Comparison of ENCODE assay signal across 39 mouse cellular contexts in the genomic region with DNA sequence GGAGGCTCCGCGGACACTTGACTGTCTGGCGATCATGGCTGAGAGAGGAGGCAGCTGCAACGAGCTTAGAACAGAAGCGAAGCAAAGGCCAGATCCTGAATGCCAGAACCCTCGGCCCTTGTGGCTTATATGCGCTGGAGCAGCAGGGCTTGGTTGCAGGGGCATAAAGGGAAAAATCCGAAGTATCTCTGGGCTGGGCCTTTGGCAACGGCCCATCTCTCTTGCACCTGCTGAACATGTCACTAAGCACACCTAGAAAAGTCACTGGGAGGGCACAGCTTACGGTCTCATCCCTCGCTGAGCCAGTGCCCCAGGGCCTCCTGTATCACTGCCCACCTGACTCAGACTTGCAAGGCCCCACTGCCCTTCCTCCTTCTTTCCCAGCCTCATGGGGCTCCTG. TPM values are rescaled to one million over a fixed set of nuclear protein-coding genes. Genes with fewer than 3 reads are reported as not detected.
DNase-seq lines count a peak whose midpoint lies in the region; ATAC-seq and TF ChIP-seq lines count a peak whose summit lies in the region.
"Had no signal": no experiment of that assay in that cellular context is flagged by ENCODE, and none has a peak within 500 bp of the region (broad histone marks: within the 10 kb centered on the region; RNA-seq: fewer than 3 reads in every experiment).

Gene Krt4, minus strand, starts transcription at position 101 of the 400 bp plus-strand sequence.

- H3K27ac ChIP-seq in lung, postnatal 0 days (ENCODE audit: low read length), result no peak within 1 kb of the TSS
- H3K27ac ChIP-seq in stomach, embryonic 16.5 days (ENCODE audit: low read length), result peak within 1 kb of the TSS; percentile 53
- H3K27ac ChIP-seq: forebrain, embryonic 13.5 days; gastrocnemius, adult 2 months; heart, adult 2 months; heart, embryonic 13.5 days; hindbrain, embryonic 14.5 days; kidney, embryonic 15.5 days; layer of hippocampus, adult 2 months; left cerebral cortex, adult 2 months; limb, embryonic 13.5 days; liver, embryonic 13.5 days; macrophage; neural tube, embryonic 15.5 days had no signal

- no peaks in the 10 kb centered on the region for H3K36me3 ChIP-seq in lung, postnatal 0 days (ENCODE audit: insufficient read depth, low read length)
- H3K36me3 ChIP-seq in stomach, embryonic 16.5 days (ENCODE audit: control insufficient read depth, insufficient read depth, low read length), result no peaks in the 10 kb centered on the region
- H3K36me3 ChIP-seq: G1E; heart, embryonic 13.5 days; kidney, embryonic 15.5 days; limb, embryonic 13.5 days; liver, embryonic 13.5 days; neural tube, embryonic 15.5 days had no signal

- ATAC-seq in lung, postnatal 0 days, result no peak
- no peak for ATAC-seq in stomach, embryonic 16.5 days (ENCODE audit: insufficient read depth, low FRiP score)
- ATAC-seq: CD4-positive, CD25-positive, alpha-beta regulatory T cell, adult 4 months; forebrain, embryonic 13.5 days had no signal

- no peak within 1 kb of the TSS for H3K9ac ChIP-seq in lung, postnatal 0 days (replicated peaks; ENCODE audit: low read depth)
- no peak within 1 kb of the TSS for H3K9ac ChIP-seq in stomach, embryonic 16.5 days (ENCODE audit: low read length)
- H3K9ac ChIP-seq: forebrain, embryonic 13.5 days; heart, embryonic 13.5 days; hindbrain, embryonic 14.5 days; kidney, embryonic 15.5 days; limb, embryonic 13.5 days; liver, embryonic 13.5 days; lung, embryonic 14.5 days; neural tube, embryonic 15.5 days had no signal

- no peak for DNase-seq in lung, adult 2 months
- no peak for DNase-seq in lung, postnatal 0 days (ENCODE audit: low spot score)
- no peak for DNase-seq in urinary bladder, adult 2 months (ENCODE audit: low spot score)
- no peak for DNase-seq in urinary bladder, postnatal 25 days (ENCODE audit: low spot score)
- peak; percentile 40 for DNase-seq in ZHBTc4 (ENCODE audit: low read depth, low spot score)
- DNase-seq in adrenal gland, postnatal 10 days, result no peak
- DNase-seq in frontal cortex, postnatal 10 days (ENCODE audit: low spot score in 2 of 2), result no peak
- DNase-seq: adrenal gland, postnatal 14 days; cerebellum, adult 11 months; cerebellum, adult 9-11 months; gastrocnemius, adult 2 months; gastrocnemius, postnatal 36 days; heart, adult 2 months; heart, postnatal 10 days; kidney, adult 11 months; kidney, postnatal 25 days; liver, embryonic 13.5 days; lung, embryonic 14.5 days; midbrain, embryonic 14.5 days; retina, postnatal 1 day; right cerebral cortex, postnatal 14 days had no signal

- WGBS in lung, adult 2 months, result 70% methylated on average over 11 of the region's 11 CpGs
- 55% methylated on average over 11 of the region's 11 CpGs for WGBS in lung, postnatal 0 days
- 64% methylated on average over 11 of the region's 11 CpGs for WGBS in stomach, embryonic 16.5 days

- H3K4me3 ChIP-seq in lung, adult 2 months (replicated peaks; ENCODE audit: extremely low read depth, low read depth, low read length), result no peak within 1 kb of the TSS
- no peak within 1 kb of the TSS for H3K4me3 ChIP-seq in lung, postnatal 0 days (ENCODE audit: low read depth, low read length)
- H3K4me3 ChIP-seq in stomach, embryonic 16.5 days (replicated peaks; ENCODE audit: low read length), result peak within 1 kb of the TSS; percentile 7
- H3K4me3 ChIP-seq: forebrain, embryonic 13.5 days; gastrocnemius, adult 2 months; heart, adult 2 months; heart, embryonic 13.5 days; kidney, embryonic 15.5 days; layer of hippocampus, adult 2 months; left cerebral cortex, adult 2 months; limb, embryonic 13.5 days; liver, embryonic 13.5 days; neural tube, embryonic 15.5 days had no signal

- no peaks in the 10 kb centered on the region for H3K27me3 ChIP-seq in lung, postnatal 0 days (replicated peaks; ENCODE audit: insufficient read depth, low read length)
- H3K27me3 ChIP-seq in stomach, embryonic 16.5 days (ENCODE audit: control insufficient read depth, insufficient read depth, low read length), result no peaks in the 10 kb centered on the region

- no peaks in the 10 kb centered on the region; the same call in 1 of the 2 replicates for H3K4me1 ChIP-seq in lung, adult 2 months (ENCODE audit: control insufficient read depth, insufficient read depth, low read length)
- 0 out of 2 replicates have a peak, but pooled peaks cover 1% of the 10 kb centered on the region for H3K4me1 ChIP-seq in lung, postnatal 0 days (ENCODE audit: insufficient read depth, low read depth, low read length)
- peaks cover 14% of the 10 kb centered on the region; the same call in 1 of the 2 replicates for H3K4me1 ChIP-seq in stomach, embryonic 16.5 days (ENCODE audit: control insufficient read depth, insufficient read depth, low read length)

- TF ChIP-seq EP300 in lung, postnatal 0 days (IDR thresholded peaks at IDR 0.05), result no peak

- H3K4me2 ChIP-seq in lung, postnatal 0 days (replicated peaks; ENCODE audit: low read depth, low read length), result no peak within 1 kb of the TSS
- no peak within 1 kb of the TSS for H3K4me2 ChIP-seq in stomach, embryonic 16.5 days (ENCODE audit: low read depth, low read length)
- H3K4me2 ChIP-seq: forebrain, embryonic 13.5 days; heart, embryonic 13.5 days; hindbrain, embryonic 14.5 days; kidney, embryonic 15.5 days; limb, embryonic 13.5 days; liver, embryonic 13.5 days; lung, embryonic 14.5 days; neural tube, embryonic 15.5 days had no signal

- H3K9me3 ChIP-seq in lung, postnatal 0 days (ENCODE audit: low read length), result no peaks in the 10 kb centered on the region
- no peaks in the 10 kb centered on the region for H3K9me3 ChIP-seq in stomach, embryonic 16.5 days (replicated peaks; ENCODE audit: control insufficient read depth, low read length)
- H3K9me3 ChIP-seq: forebrain, embryonic 13.5 days; heart, embryonic 13.5 days; kidney, embryonic 15.5 days; limb, embryonic 13.5 days; liver, embryonic 13.5 days; neural tube, embryonic 15.5 days had no signal

- no peak for TF ChIP-seq POLR2A in lung, adult 2 months (IDR thresholded peaks at IDR 0.05; ENCODE audit: borderline replicate concordance, extremely low read depth, low read depth, low read length)

- no peak for TF ChIP-seq CTCF in lung, adult 2 months (IDR thresholded peaks at IDR 0.05; ENCODE audit: insufficient read depth, low read length)
- TF ChIP-seq CTCF in lung, postnatal 0 days (IDR thresholded peaks at IDR 0.05), result no peak

RNA-seq across cellular contexts. Expression of gene Krt4, which starts in this region (rescaled TPM):
- 0.25 and 1,733 TPM in 2 replicates for polyA plus RNA-seq in lung, adult 2 months (2012; rRNA removed)
- polyA plus RNA-seq in lung, postnatal 0 days (2015; fragmentation: Nextera tagmentation; extraction: Ambion mirVana), result 2.5 and 2.9 TPM in 2 replicates
- polyA plus RNA-seq in urinary bladder, adult 2 months (2012; rRNA removed), result 74.0 and 74.4 TPM in 2 replicates
- polyA plus RNA-seq in stomach, embryonic 16.5 days (2015; fragmentation: Nextera tagmentation; extraction: Ambion mirVana), result 2,205 and 3,875 TPM in 2 replicates
- total RNA-seq in adrenal gland, postnatal 10 days (2021), result under 1 TPM in 1 of 2 experiments, not detected in 1; 0.18 TPM
- total RNA-seq: adrenal gland, postnatal 14 days; gastrocnemius, adult 2 months; heart, adult 2 months; heart, postnatal 10 days; hematopoietic stem cell, adult 5-6 weeks; layer of hippocampus, adult 2 months; layer of hippocampus, postnatal 14 days; left cerebral cortex, adult 2 months; left cerebral cortex, postnatal 25 days; megakaryocyte-erythroid progenitor cell, adult 5-6 weeks had no signal
- polyA plus RNA-seq: CD4-positive, CD25-positive, alpha-beta regulatory T cell, adult 4 months; forebrain, embryonic 13.5 days; frontal cortex, adult 2 months; G1E; hindbrain, embryonic 14.5 days; macrophage; midbrain, embryonic 14.5 days; testis, adult 2 months had no signal
